Mouse (Mus musculus): Measurements from ENCODE around the gene Aifm2.

DNA sequence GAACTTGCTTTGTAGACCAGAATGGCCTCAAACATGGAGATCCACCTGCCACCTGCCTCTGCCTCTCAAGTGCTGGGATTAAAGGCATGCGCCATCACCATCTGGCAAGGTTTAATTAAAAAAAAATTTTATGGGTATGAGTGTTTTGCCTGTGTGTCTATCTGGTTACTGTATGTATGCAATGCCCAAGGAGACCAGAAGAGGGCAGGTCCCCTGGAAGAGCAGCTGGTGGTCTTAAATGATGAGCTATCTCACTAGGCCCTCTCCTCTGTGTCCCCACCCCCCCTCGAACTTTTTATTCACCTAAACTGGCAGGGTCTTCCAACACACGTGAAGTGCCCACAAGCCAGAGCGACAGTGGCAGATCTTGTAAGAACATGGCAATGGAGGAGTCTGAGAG is 26.8 kb downstream of the Aifm2 start:
- TF ChIP-seq POLR2A (IDR thresholded peaks at IDR 0.05; ENCODE audit: low read depth, low read length), result no peak
- no peak for TF ChIP-seq CTCF (IDR thresholded peaks at IDR 0.05; ENCODE audit: borderline replicate concordance, insufficient read depth, low read length)

Measured in embryonic fibroblast, embryonic 13.5 days (primary cell).